Mouse (Mus musculus): ENCODE measurements around the gene Slc16a5. TPM values are rescaled to one million over a fixed set of nuclear protein-coding genes. Genes with fewer than 3 reads are reported as not detected.
"Not testable (repeated sequence)": the region's sequence is repeated elsewhere in the genome, so short reads cannot be mapped to it uniquely, and the experiment has no call there.

Slc16a5 gene
- total RNA-seq, 4 experiments from 2014 or later, result 0.21 TPM; not detected in 3

DNA sequence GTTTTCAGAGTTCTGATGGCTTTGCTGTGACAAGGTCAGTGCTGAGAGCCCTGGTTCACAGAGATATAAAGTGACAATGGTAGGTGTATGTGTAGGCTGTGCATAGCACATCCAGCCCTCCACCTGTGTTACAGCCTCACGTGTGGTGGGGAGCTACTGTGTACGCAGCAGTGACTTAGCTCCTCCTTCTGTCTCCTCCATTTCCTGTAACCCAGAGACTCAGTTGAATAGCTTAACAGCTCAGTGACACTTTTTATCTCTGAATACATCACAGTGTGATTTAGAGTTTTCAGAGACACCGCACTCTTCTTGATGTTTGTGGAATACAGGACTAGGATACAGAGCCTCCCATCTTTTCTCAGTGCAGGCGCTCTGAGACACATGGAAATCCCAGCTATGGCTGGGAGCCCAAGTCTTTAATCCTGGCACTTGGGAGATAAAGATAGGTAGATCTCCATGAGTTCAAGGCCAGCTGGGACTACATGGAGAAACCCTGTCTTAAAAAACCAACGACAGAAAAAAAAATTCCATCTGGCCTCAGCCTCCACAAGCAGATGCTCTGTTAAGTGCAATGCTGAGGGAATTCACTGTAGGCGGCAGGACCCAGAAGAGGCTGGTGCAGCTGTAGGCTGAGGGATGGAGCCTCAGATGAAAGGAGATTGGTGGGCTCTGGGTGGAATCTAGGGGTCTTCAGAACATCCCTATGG is 19.4 kb downstream of the Slc16a5 start:
- no peak for DNase-seq

- DNase-seq, result no peak
These were observed 21.0 kb downstream of the Slc16a5 start for GRCm38 (mm10) chr11:115483278-115483677.

- peak; percentile 66 for DNase-seq
These were observed 21.5 kb downstream of the Slc16a5 start for GRCm38 (mm10) chr11:115483726-115484125.

- DNase-seq, result no peak
These were observed 22.9 kb downstream of the Slc16a5 start for GRCm38 (mm10) chr11:115485155-115485554.

DNA sequence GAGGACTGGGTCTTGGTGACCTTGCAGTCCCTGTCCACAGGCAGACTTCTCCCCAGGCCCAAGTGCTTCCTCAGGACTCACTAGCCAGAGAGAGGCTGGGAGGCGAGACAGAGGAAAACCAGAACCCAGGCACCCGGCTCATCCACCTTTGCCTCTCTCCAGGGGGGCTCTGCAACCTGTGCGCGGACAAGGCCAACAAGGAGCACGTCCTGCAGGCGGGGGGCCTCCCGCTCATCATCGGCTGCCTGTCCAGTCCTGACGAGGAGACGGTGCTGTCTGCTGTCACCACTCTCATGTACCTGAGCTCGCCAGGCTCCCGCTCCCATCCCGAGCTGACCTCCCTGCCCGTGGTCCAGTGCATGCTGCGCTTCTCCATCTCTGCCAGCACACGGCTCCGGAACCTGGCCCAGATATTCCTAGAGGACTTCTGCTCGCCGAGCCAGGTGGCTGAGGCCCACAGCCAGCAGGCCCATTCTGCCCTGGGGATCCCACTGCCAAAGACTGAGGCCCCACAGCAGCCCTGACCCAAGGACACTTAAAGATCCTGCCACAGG is 26.4 kb downstream of the Slc16a5 start:
- no peak for DNase-seq

- peak; percentile 61 for DNase-seq
These were observed 28.4 kb downstream of the Slc16a5 start for GRCm38 (mm10) chr11:115490441-115491355.

DNA sequence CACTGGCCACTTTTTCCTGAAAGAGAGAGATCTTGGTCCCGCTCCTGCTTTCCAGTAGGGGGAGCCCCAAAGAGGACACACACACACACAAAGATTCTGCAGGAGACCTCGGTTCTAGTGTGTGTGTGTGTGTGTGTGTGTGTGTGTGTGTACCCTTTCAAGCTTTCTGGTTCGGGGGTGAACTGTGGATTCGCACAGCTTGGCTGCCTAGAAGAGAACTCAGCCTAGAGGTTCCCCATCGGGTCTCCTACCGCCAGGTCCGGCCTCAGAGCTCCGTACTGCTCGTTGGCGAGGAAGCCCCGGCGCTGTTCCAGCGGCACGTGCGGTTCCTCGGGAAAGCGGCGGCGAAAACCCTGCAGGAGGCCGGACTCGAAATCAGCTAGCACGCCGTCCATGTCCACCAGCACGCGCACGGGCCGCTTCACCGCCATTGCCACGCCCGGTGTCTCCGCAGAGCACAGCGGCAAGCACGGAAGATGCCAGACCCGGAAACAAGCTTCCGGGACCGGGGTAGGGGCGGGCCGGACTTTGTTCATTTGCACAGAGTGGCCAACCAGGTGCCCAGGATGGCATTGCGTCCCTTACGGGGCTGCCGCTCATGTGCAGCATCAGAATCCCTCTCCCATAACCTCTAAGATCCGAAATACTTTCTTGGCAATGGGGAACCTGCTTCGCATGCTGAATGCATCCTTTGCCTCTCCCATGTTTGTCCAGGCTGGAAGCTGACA is 29.2 kb downstream of the Slc16a5 start, which contains the start of gene Nt5c:
Gene Nt5c, minus strand, starts transcription at position 507 of the 728 bp plus-strand sequence.
- peak; percentile 83 for DNase-seq

DNA sequence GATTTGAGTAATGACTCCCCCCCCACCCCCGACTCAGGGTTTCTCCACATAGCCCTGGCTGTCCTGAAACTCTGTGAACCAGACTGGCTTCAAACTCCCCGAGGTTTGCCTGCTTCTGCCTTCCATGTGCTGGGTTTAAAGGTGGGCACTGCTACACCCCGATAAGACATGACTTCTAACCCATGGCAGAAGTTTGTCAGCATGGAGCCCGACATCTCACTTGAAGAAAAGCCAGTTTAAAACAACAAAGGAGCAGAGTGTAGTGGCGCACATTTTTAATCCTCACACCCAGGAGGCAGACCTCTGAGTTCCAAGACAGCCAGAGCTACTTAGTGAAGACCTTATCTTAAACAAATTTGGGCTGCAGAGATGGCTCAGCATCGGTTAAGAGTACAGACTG is 30.1 kb downstream of the Slc16a5 start:
- DNase-seq, result no peak

- not testable (repeated sequence) for DNase-seq
These were observed 34.3 kb downstream of the Slc16a5 start for GRCm38 (mm10) chr11:115496559-115496958.

DNA sequence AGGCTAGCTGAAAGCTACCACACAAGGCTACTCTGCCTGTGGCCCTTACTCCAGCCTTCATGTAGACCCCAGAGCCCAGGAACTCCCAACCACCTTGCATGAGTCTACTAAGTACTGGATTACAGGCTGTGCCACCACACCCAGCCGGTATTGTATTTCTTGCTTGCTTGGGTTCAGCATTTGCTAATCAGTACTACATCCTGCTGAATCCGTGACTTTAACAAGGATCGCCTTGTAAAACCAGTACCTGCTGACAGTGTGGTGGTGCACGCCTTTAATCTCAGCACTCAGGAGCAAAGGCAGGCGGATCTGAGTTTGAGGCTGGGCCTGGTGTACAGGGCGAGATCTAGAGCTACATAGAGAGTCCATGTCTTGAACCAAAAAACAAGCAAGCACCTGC is 40.4 kb downstream of the Slc16a5 start:
- no peak for DNase-seq

DNA sequence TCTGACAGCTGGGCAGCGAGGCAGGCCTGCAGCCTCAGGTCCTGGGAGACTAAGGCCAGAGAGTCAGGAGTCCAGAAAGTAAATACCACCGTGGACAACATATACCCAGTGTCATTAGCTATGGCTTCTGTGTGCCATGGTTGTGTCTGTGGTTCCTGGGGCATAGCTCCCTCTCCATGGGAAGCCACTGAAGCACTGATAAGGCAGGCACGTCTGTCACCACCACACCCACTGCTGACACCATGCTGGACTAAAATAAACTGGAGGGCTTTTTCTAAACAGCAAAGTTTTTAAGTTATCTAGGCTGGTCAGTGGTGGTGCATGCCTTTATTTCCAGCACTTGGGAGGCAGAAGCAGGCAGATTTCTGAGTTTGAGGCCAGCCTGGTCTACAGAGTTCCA is 44.3 kb downstream of the Slc16a5 start:
- DNase-seq, result no peak

- DNase-seq, result no peak
These were observed 45.8 kb downstream of the Slc16a5 start for GRCm38 (mm10) chr11:115508061-115508460.

DNA sequence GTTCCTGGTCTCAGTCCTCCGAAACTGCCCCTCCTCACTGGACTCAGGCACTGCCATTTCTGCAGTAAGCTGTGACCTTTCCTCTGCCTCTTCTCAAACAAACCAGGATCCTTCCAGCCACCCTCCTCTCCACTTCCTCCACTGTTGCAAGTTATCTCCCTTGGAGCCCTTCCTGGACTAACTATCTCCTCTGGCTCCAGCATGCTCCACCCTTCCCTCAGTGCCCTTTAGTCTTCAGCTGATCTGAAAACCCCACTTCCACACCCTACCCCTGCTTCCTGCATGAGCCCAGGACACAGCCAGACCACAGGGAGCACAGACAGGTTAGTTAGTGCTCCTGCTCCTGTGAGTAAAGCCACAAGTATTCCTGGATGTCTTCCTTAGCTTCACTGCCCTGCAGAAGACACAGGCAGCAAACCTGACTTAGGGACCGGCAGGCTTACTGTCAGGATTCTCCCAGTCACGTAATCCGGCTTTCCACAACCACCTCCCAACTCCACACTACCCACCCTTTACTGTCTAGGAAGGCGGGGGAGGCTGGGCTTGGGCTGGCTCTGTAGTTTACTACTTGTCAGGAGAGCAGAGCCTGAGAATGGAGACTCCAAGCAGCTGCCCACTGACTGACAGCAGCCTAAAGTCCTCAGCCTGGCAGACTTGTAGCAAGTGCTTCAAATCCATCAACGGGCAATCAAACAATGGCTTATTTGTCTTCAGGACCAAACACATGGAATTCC is 47.7 kb downstream of the Slc16a5 start:
- DNase-seq, result no peak

- DNase-seq, result no peak
These were observed 48.2 kb downstream of the Slc16a5 start for GRCm38 (mm10) chr11:115510507-115510888.

GRCm38 (mm10) chr11:115511121-115511520 is 48.8 kb downstream of the Slc16a5 start:
- DNase-seq, result no peak

GRCm38 (mm10) chr11:115512004-115512403 is 49.7 kb downstream of the Slc16a5 start:
- DNase-seq, result no peak

- DNase-seq, result no peak
These were observed 50.3 kb downstream of the Slc16a5 start for GRCm38 (mm10) chr11:115512407-115513183.

- no peak for DNase-seq
These were observed 51.3 kb downstream of the Slc16a5 start for GRCm38 (mm10) chr11:115513271-115514237.

GRCm38 (mm10) chr11:115514238-115514663 is 52.0 kb downstream of the Slc16a5 start, which contains the start of gene Jpt1:
TSS of gene Jpt1 (minus strand) at chr11:115514387.
- peak; percentile 95 for DNase-seq

GRCm38 (mm10) chr11:115515021-115515420 is 52.7 kb downstream of the Slc16a5 start:
- no peak for DNase-seq
